Mouse (Mus musculus): Measurements from ENCODE around the gene Anxa9. TPM values are rescaled to one million over a fixed set of nuclear protein-coding genes. Genes with fewer than 3 reads are reported as not detected.

The Anxa9 gene
- total RNA-seq (2023), result 1 to 10 TPM; 1.2 to 2.8 TPM

DNA sequence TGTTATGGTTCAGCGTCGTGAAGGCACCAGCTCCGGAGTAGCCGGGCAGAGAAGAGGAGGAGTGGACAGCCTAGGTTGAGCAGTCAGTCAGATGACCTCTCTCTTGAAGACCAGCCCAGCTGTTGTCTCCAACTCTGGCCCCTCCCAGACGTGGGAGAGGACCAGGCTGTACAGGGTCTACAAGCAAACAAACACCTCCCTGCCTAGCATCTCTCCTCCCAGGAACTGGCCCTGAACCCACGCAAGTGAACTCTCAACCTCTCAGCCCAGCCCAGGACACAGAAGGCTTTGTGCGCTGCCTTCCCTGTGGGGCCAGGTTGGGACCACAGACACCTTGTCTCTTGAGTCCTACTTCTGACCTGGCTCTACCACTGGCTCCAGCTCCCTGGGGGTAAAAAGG is at the start of gene Anxa9:
Gene Anxa9, minus strand, starts transcription at position 77 of the 400 bp plus-strand sequence.

DNA sequence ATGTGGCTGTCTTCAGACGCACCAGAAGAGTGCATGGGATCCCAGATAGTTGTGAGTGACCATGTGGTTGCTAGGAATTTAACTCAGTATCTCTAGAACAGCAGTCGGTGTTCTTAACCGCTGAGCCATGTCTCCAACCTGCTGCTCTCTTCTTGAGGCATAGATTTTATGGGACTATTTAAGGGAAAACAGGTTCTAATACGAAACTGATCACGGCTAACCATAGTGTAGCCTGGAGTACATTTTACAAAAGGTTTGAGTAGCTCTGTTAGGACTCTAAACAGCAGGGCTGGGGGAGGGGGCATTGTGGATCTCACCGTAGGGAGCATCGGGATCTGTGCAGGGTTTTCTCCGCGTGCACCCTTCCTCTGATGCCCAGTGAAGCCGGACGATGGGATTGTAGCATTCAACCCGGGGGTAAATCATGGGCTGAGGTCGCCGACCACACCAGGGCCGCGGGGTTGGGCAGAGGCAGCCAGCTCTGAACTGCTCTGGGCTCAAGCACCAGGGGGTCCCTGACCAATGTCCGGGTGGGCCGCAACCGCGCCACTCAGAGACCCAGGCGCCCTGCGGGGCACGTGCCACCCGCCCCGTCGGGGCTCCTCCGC is 7.6 kb upstream of the Anxa9 start, which contains the start of gene Cers2:
Gene Cers2, plus strand, starts transcription at position 306 of the 608 bp plus-strand sequence.

DNA sequence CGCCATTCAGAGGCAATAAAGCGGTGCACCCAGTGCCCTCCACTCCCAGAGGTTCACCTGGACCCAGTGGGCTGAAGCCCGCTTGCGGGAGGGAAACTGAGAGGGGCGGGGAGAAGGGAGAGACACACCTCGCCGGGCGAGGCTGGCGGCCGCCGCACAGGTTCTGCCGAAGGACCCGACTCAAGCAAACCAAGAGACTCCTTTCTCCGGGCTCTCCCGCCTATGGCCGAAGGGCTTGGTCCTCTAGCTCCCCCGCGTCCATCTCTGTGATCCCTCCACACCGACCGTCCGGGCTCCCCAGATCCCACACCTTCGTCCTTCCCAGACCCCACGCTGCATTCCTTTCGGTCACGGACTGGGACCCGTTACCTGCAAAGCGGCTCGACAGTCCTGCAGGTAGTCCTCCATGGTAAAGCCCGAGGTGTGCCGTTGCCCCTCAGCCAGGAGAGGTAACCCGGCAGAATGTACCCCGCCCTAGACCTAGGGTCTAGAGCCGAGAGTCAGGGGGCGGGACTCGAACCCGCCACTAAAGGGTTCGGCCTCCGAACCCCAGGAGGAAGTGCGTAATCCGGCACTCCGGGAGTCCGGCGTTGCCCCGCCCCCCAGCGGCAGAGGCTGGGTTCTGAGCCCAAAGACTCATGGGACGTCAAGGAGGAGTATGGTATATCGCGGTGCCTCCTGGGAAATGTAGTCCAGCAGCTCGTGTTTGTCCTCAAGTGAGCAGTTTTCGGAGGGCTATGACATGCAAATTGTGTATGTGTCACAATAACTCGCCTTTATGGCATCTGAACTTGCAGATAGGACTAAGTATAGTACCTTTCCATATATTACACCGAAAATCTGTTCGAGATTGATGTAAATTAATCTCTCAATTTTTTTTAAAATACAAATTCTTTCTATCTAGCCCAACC is 25.5 kb downstream of the Anxa9 start, which contains the start of the genes Mindy1 and Prune1:
Gene Mindy1, plus strand, starts transcription at position 130 of the 911 bp plus-strand sequence.
Gene Prune1, minus strand, starts transcription at position 861 of the 911 bp plus-strand sequence.

DNA sequence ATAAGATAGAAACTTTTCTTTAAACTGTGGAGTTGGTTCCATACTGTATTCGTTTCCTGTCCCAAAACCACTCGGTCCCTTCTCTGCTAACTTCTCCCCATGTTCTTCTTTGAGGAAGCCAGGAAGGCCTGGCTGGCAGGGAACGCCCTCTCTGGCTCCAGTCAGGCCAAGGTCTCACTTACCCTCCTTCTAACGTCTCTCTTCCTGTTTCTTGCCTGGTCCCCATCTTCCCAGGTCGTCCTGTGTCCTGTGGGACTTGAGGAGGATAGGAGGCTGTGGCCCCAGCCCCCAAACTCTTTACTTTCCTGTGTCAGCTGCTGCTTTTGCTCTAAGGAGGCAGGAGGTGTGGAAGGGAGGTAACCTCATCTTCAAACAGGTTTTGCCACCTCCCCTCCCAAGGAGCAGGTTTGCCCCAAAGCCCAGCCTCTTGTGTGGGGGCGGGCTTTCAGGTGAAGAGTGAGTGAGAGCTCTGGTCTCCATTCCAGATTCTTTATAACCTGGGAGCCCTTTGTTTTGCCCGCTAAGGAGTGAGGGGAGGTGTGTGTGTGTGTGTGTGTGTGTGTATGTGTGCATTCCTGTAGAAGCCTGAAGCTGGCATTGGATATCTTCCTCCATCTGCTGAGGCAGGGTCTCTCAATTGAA is 56.1 kb downstream of the Anxa9 start, which contains the start of gene Bnipl:
Gene Bnipl, minus strand, starts transcription at position 411 of the 642 bp plus-strand sequence.

Other genes starting within 250 kb of the Anxa9 start
- 10 to 100 TPM; 38.6 to 42.9 TPM for gene Pip5k1a, start 200.2 kb downstream of the Anxa9 start, total RNA-seq (2023)
- gene Vps72, start 196.2 kb downstream of the Anxa9 start, total RNA-seq (2023), result 10 to 100 TPM; 65.6 to 66.7 TPM
- gene Tmod4, start 182.7 kb downstream of the Anxa9 start, total RNA-seq (2023), result 1 to 10 TPM; 1.4 to 2.9 TPM
- gene Scnm1, start 173.2 kb downstream of the Anxa9 start, total RNA-seq (2023), result 10 to 100 TPM; 78.0 to 81.5 TPM
- 10 to 100 TPM in 1 of 2 experiments, 1 to 10 TPM in 1; 9.6 to 10.1 TPM for gene Lysmd1, start 173.1 kb downstream of the Anxa9 start, total RNA-seq (2023)
- gene Tnfaip8l2, start 164.8 kb downstream of the Anxa9 start, total RNA-seq (2023), result 10 to 100 TPM; 45.4 to 56.4 TPM
- 1 to 10 TPM in 1 of 2 experiments, under 1 TPM in 1; 0.41 to 1.2 TPM for gene Sema6c, start 146.7 kb downstream of the Anxa9 start, total RNA-seq (2023)
- 10 to 100 TPM; 89.1 to 90.6 TPM for gene Gabpb2, start 89.3 kb downstream of the Anxa9 start, total RNA-seq (2023)
- 100 to 1,000 TPM; 225 to 246 TPM for gene Cdc42se1, start 78.4 kb downstream of the Anxa9 start, total RNA-seq (2023)
- 1 to 10 TPM; 8.9 to 9.2 TPM for gene Mllt11, start 75.0 kb downstream of the Anxa9 start, total RNA-seq (2023)
- under 1 TPM in 1 of 2 experiments, not detected in 1; 0.70 TPM for gene Gm128, start 65.6 kb downstream of the Anxa9 start, total RNA-seq (2023)
- gene Bnipl, start 56.0 kb downstream of the Anxa9 start, total RNA-seq (2023), result not detected
- gene Mindy1, start 25.8 kb downstream of the Anxa9 start, total RNA-seq (2023), result 10 to 100 TPM; 38.4 to 39.0 TPM
- 10 to 100 TPM; 14.6 to 16.5 TPM for gene Prune1, start 25.1 kb downstream of the Anxa9 start, total RNA-seq (2023)
- gene Cers2, start 7.6 kb upstream of the Anxa9 start, total RNA-seq (2023), result 100 to 1,000 TPM; 139 to 152 TPM
- gene Setdb1, start 50.0 kb upstream of the Anxa9 start, total RNA-seq (2023), result 10 to 100 TPM; 39.0 to 43.5 TPM
- not detected for gene 4930558C23Rik, start 95.7 kb upstream of the Anxa9 start, total RNA-seq (2023)
- gene Arnt, start 127.2 kb upstream of the Anxa9 start, total RNA-seq (2023), result 10 to 100 TPM; 78.1 to 80.1 TPM
- gene Ctsk, start 192.1 kb upstream of the Anxa9 start, total RNA-seq (2023), result 1 to 10 TPM; 1.5 to 3.3 TPM
- gene Ctss, start 219.6 kb upstream of the Anxa9 start, total RNA-seq (2023), result 100 to 1,000 TPM; 462 to 506 TPM